In the genomic region with DNA sequence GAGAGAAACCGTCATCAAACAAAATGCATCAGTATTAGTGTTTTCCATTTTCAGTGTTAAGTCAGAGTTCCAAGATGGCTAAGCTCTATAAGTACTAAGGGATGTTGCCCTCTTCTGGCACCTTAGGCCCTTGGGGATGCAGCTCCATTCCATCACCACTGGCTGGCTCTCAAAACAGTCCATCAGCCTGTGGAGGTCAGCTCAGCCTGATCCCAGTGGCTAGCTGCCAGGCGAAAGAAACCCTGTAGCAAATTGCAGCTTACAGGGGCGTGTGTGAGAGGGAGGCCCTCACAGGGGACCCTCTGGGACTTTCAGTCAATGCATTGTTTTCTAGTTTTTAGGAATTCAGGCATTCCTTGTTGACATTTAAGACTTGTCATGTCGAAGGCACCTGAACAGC, we compare ENCODE assay signal across 9 mouse cellular contexts. TPM values are rescaled to one million over a fixed set of nuclear protein-coding genes. Genes with fewer than 3 reads are reported as not detected.
DNase-seq lines count a peak whose midpoint lies in the region; ATAC-seq and TF ChIP-seq lines count a peak whose summit lies in the region.
"Had no signal": no experiment of that assay in that cellular context is flagged by ENCODE, and none has a peak within 500 bp of the region (broad histone marks: within the 10 kb centered on the region; RNA-seq: fewer than 3 reads in every experiment).

No protein-coding gene starts in this region.

- H3K9ac ChIP-seq in neural tube, embryonic 11.5 days (ENCODE audit: low read length): no peak overlapping the region
- H3K9ac ChIP-seq: forebrain, embryonic 13.5 days had no signal

- H3K4me2 ChIP-seq in neural tube, embryonic 11.5 days (ENCODE audit: low read depth): no peak overlapping the region
- H3K4me2 ChIP-seq: forebrain, embryonic 13.5 days had no signal

- no peaks in the 10 kb centered on the region for H3K36me3 ChIP-seq in neural tube, embryonic 11.5 days (ENCODE audit: control insufficient read depth, insufficient read depth, low read length)
- no peaks in the 10 kb centered on the region for H3K36me3 ChIP-seq in kidney, adult 2 months (ENCODE audit: control insufficient read depth, insufficient read depth, low read length)
- no peaks in the 10 kb centered on the region for H3K36me3 ChIP-seq in forebrain, embryonic 10.5 days (replicated peaks)

- 66% methylated on average over 4 of the region's 4 CpGs for WGBS in neural tube, embryonic 11.5 days
- 57% methylated on average over 4 of the region's 4 CpGs for WGBS in kidney, adult 2 months
- 53% methylated on average over 4 of the region's 4 CpGs for WGBS in forebrain, embryonic 10.5 days

- no peak for TF ChIP-seq CTCF in kidney, adult 2 months (conservative IDR thresholded peaks at IDR 0.05; ENCODE audit: insufficient read depth, insufficient read length, low read depth, low read length)

- H3K9me3 ChIP-seq in neural tube, embryonic 11.5 days (ENCODE audit: control insufficient read depth, low read length): no peaks in the 10 kb centered on the region
- H3K9me3 ChIP-seq in forebrain, embryonic 10.5 days: no peaks in the 10 kb centered on the region
- H3K9me3 ChIP-seq: forebrain, embryonic 13.5 days had no signal

- TF ChIP-seq POLR2A in kidney, adult 2 months (IDR thresholded peaks at IDR 0.05; ENCODE audit: low read depth, low read length): no peak

- no peak overlapping the region for H3K4me3 ChIP-seq in neural tube, embryonic 11.5 days (ENCODE audit: low read depth, low read length)
- H3K4me3 ChIP-seq in kidney, adult 2 months (ENCODE audit: insufficient read depth, low read depth, low read length): no peak overlapping the region
- H3K4me3 ChIP-seq in forebrain, embryonic 10.5 days: no peak overlapping the region
- H3K4me3 ChIP-seq: forebrain, embryonic 13.5 days had no signal

- no peaks in the 10 kb centered on the region for H3K27me3 ChIP-seq in neural tube, embryonic 11.5 days (ENCODE audit: control insufficient read depth, insufficient read depth, low read length)
- H3K27me3 ChIP-seq in kidney, adult 2 months (replicated peaks; ENCODE audit: control insufficient read depth, insufficient read depth, low read length): no peaks in the 10 kb centered on the region
- no peaks in the 10 kb centered on the region for H3K27me3 ChIP-seq in forebrain, embryonic 10.5 days (ENCODE audit: poor library complexity, severe bottlenecking)
- H3K27me3 ChIP-seq: forebrain, embryonic 13.5 days had no signal

- H3K27ac ChIP-seq in neural tube, embryonic 11.5 days (ENCODE audit: low read depth, low read length): no peak overlapping the region
- no peak overlapping the region for H3K27ac ChIP-seq in kidney, adult 2 months (ENCODE audit: insufficient read depth, low read depth, low read length)
- H3K27ac ChIP-seq in forebrain, embryonic 10.5 days: no peak overlapping the region
- H3K27ac ChIP-seq: forebrain, embryonic 13.5 days had no signal

- DNase-seq in cerebellum, postnatal 14 days: peak; percentile 55 to 56
- no peak for DNase-seq in cerebellum, adult 9-11 months
- DNase-seq in neural tube, embryonic 11.5 days (ENCODE audit: low spot score): peak; percentile 21
- DNase-seq in neural tube, embryonic 10.5 days (ENCODE audit: extremely low spot score, low spot score): no peak
- DNase-seq in kidney, adult 2 months: peak; percentile 46
- DNase-seq in testis, postnatal 10 days (ENCODE audit: low spot score): peak; percentile 82
- DNase-seq in forebrain, embryonic 10.5 days (ENCODE audit: extremely low spot score, low spot score): no peak

- H3K4me1 ChIP-seq in neural tube, embryonic 11.5 days (ENCODE audit: control insufficient read depth, insufficient read depth, low read length): no peaks in the 10 kb centered on the region
- H3K4me1 ChIP-seq in kidney, adult 2 months (ENCODE audit: control insufficient read depth, insufficient read depth, low read length): no peaks in the 10 kb centered on the region
- peaks cover 6% of the 10 kb centered on the region for H3K4me1 ChIP-seq in forebrain, embryonic 10.5 days

- ATAC-seq in neural tube, embryonic 11.5 days (ENCODE audit: insufficient read depth, low FRiP score, low TSS enrichment): no peak
- no peak for ATAC-seq in erythroblast, adult 5-6 weeks (replicated peaks; ENCODE audit: low FRiP score, poor library complexity, severe bottlenecking)
- ATAC-seq: forebrain, embryonic 13.5 days had no signal

RNA-seq across cellular contexts. Expression of gene Eps8, which starts 40.8 kb away (rescaled TPM):
- polyA plus RNA-seq in neural tube, embryonic 11.5 days (2014; fragmentation: Nextera tagmentation; extraction: Ambion mirVana): 6.6 and 7.6 TPM in 2 replicates
- polyA plus RNA-seq in kidney, adult 2 months (2012; rRNA removed): 50.2 and 51.9 TPM in 2 replicates
- 4.4 and 6.3 TPM in 2 replicates for total RNA-seq in erythroblast, adult 5-6 weeks (2015; ENCODE audit: low replicate concordance)
- total RNA-seq in erythroblast, adult 5-6 weeks (2017; ENCODE audit: low replicate concordance): 2.3 and 2.9 TPM in 2 replicates
- polyA plus RNA-seq in forebrain, embryonic 10.5 days (2016; fragmentation: Nextera tagmentation; extraction: Ambion mirVana): 6.8 and 8.7 TPM in 2 replicates

Comparison
In these comparisons a context has a peak if more than half of its experiments do, and no peak if none do; other contexts are left out.
1. DNase-seq: peak in cerebellum, postnatal 14 days (2 of 2), neural tube, embryonic 11.5 days (single experiment), kidney, adult 2 months (single experiment) and testis, postnatal 10 days (single experiment); none in cerebellum, adult 9-11 months (single experiment), neural tube, embryonic 10.5 days (single experiment) and forebrain, embryonic 10.5 days (single experiment).